Mouse (Mus musculus) midbrain, embryonic 12.5 days (tissue): Measurements from ENCODE around the gene Scaf1. TPM values are rescaled to one million over a fixed set of nuclear protein-coding genes. Genes with fewer than 3 reads are reported as not detected.

Source experiments
- ATAC-seq: fragments of 200-750 bp; cut with Nextera tagmentation; 2 replicates; pipeline ENCODE4 v1.8.0; 2017; ENCODE audit warnings: low read depth, moderate TSS enrichment, moderate library complexity; ENCODE audit not compliant: low FRiP score
- H3K27ac ChIP-seq: fragments of 300-500 bp; sonication (generic); replicated peaks from 2 replicates; pipeline ENCODE4 v1.5.1; 2016; ENCODE audit warnings: mild to moderate bottlenecking
- H3K27me3 ChIP-seq: fragments of 300-500 bp; sonication (generic); 2 replicates; pipeline ENCODE4 v1.6.1; 2016; ENCODE audit warnings: mild to moderate bottlenecking
- H3K36me3 ChIP-seq: fragments of 300-500 bp; sonication (generic); 2 replicates; pipeline ENCODE4 v1.6.1; 2016
- H3K4me1 ChIP-seq: fragments of 300-500 bp; sonication (generic); 2 replicates; pipeline ENCODE4 v1.6.1; 2016
- H3K4me2 ChIP-seq: fragments of 300-500 bp; sonication (generic); replicated peaks from 2 replicates; pipeline ENCODE4 v1.6.1; 2016; ENCODE audit warnings: mild to moderate bottlenecking, moderate library complexity
- H3K4me3 ChIP-seq: fragments of 300-500 bp; sonication (generic); 2 replicates; pipeline ENCODE4 v1.5.1; 2016; ENCODE audit warnings: mild to moderate bottlenecking
- H3K9ac ChIP-seq: fragments of 300-500 bp; sonication (generic); replicated peaks from 2 replicates; pipeline ENCODE4 v1.6.1; 2016; ENCODE audit warnings: mild to moderate bottlenecking, moderate library complexity
- H3K9me3 ChIP-seq: fragments of 300-500 bp; sonication (generic); 2 replicates; pipeline ENCODE4 v1.6.1; 2016; ENCODE audit warnings: mild to moderate bottlenecking
- WGBS: fragments of 180-500 bp; shearing (Covaris S2); methylation state at CpG from one replicate; pipeline ENCODE4 v1.1.7; 2016; 5-methylcytosine and 5-hydroxymethylcytosine counted together
- polyA plus RNA-seq: library from polyadenylated mRNA; unstranded; fragments of >200 nt; fragmentation: Nextera tagmentation; extraction: Ambion mirVana; gene quantifications from 2 replicates; pipeline ENCODE4 v1.2.1, GENCODE M21; 2016

Gene Scaf1
- polyA plus RNA-seq, 1 experiment from 2014 or later, result 48.1 TPM

GRCm38 (mm10) chr7:44973415-44974130, 42.6 kb downstream of the Scaf1 start:
- no peak for ATAC-seq
- peak overlapping the region; percentile 95 for H3K27ac ChIP-seq
- no peaks in the 10 kb centered on the region for H3K27me3 ChIP-seq
- peaks cover 36% of the 10 kb centered on the region for H3K4me1 ChIP-seq
- 33% methylated on average over 14 of the region's 14 CpGs for WGBS
- H3K36me3 ChIP-seq, result peaks cover 35% of the 10 kb centered on the region
- H3K4me3 ChIP-seq, result peak overlapping the region; percentile 51
- no peaks in the 10 kb centered on the region for H3K9me3 ChIP-seq
- peak overlapping the region; percentile 66 for H3K9ac ChIP-seq
- H3K4me2 ChIP-seq, result peak overlapping the region; percentile 82

GRCm38 (mm10) chr7:44971142-44971541, 45.0 kb downstream of the Scaf1 start:
- ATAC-seq, result no peak
- H3K9me3 ChIP-seq, result no peaks in the 10 kb centered on the region
- peaks cover 26% of the 10 kb centered on the region for H3K36me3 ChIP-seq
- peak overlapping the region; percentile 83 for H3K27ac ChIP-seq
- H3K27me3 ChIP-seq, result no peaks in the 10 kb centered on the region
- peak overlapping the region; percentile 68 for H3K4me2 ChIP-seq
- peak overlapping the region; percentile 56 for H3K4me3 ChIP-seq
- H3K4me1 ChIP-seq, result peaks cover 36% of the 10 kb centered on the region
- H3K9ac ChIP-seq, result peak overlapping the region; percentile 48
- 71% methylated on average over 7 of the region's 7 CpGs for WGBS

GRCm38 (mm10) chr7:44970231-44970691, 45.9 kb downstream of the Scaf1 start:
- WGBS, result under 1% methylated on average over 36 of the region's 36 CpGs
- H3K27ac ChIP-seq, result peak overlapping the region; percentile 83
- peaks cover 34% of the 10 kb centered on the region for H3K4me1 ChIP-seq
- H3K36me3 ChIP-seq, result peaks cover 27% of the 10 kb centered on the region
- H3K4me3 ChIP-seq, result peak overlapping the region; percentile 56
- peak overlapping the region; percentile 68 for H3K4me2 ChIP-seq
- peak; percentile 95 for ATAC-seq
- H3K9me3 ChIP-seq, result no peaks in the 10 kb centered on the region
- H3K9ac ChIP-seq, result peak overlapping the region; percentile 48
- no peaks in the 10 kb centered on the region for H3K27me3 ChIP-seq

GRCm38 (mm10) chr7:44966638-44967037, 49.5 kb downstream of the Scaf1 start:
- WGBS, result 77% methylated on average over 15 of the region's 15 CpGs
- Histone ChIP-seq H3K4me1 (peaks cover 9% of the 10 kb centered on the region), H3K4me2 (no peak overlapping the region), H3K9ac (no peak overlapping the region), H3K27me3 (no peaks in the 10 kb centered on the region), H3K36me3 (peaks cover 56% of the 10 kb centered on the region), H3K4me3 (no peak overlapping the region), H3K27ac (no peak overlapping the region), H3K9me3 (no peaks in the 10 kb centered on the region)
- ATAC-seq, result no peak

GRCm38 (mm10) chr7:44965975-44966374, 50.2 kb downstream of the Scaf1 start:
- no peaks in the 10 kb centered on the region for H3K9me3 ChIP-seq
- H3K27ac ChIP-seq, result no peak overlapping the region
- H3K4me1 ChIP-seq, result peaks cover 2% of the 10 kb centered on the region
- ATAC-seq, result no peak
- H3K9ac ChIP-seq, result no peak overlapping the region
- H3K4me3 ChIP-seq, result no peak overlapping the region
- 84% methylated on average over 7 of the region's 7 CpGs for WGBS
- no peaks in the 10 kb centered on the region for H3K27me3 ChIP-seq
- no peak overlapping the region for H3K4me2 ChIP-seq
- peaks cover 62% of the 10 kb centered on the region for H3K36me3 ChIP-seq

- no peaks in the 10 kb centered on the region for H3K4me1 ChIP-seq
- H3K9ac ChIP-seq, result no peak overlapping the region
- H3K36me3 ChIP-seq, result peaks cover 68% of the 10 kb centered on the region
- WGBS, result 93% methylated on average over 11 of the region's 13 CpGs
- no peak overlapping the region for H3K4me3 ChIP-seq
- no peak for ATAC-seq
- no peak overlapping the region for H3K27ac ChIP-seq
- no peak overlapping the region for H3K4me2 ChIP-seq
- no peaks in the 10 kb centered on the region for H3K9me3 ChIP-seq
- no peaks in the 10 kb centered on the region for H3K27me3 ChIP-seq
These were observed 51.2 kb downstream of the Scaf1 start for GRCm38 (mm10) chr7:44964990-44965389.

- Histone ChIP-seq H3K27ac (no peak overlapping the region), H3K4me2 (no peak overlapping the region), H3K27me3 (no peaks in the 10 kb centered on the region), H3K4me1 (no peaks in the 10 kb centered on the region), H3K4me3 (no peak overlapping the region), H3K9ac (no peak overlapping the region), H3K36me3 (peaks cover 78% of the 10 kb centered on the region), H3K9me3 (no peaks in the 10 kb centered on the region)
- ATAC-seq, result no peak
- WGBS, result 90% methylated on average over 5 of the region's 5 CpGs
These were observed 53.3 kb downstream of the Scaf1 start for GRCm38 (mm10) chr7:44962831-44963230.

- Histone ChIP-seq H3K27me3 (no peaks in the 10 kb centered on the region), H3K9me3 (no peaks in the 10 kb centered on the region), H3K4me1 (no peaks in the 10 kb centered on the region), H3K4me2 (no peak overlapping the region), H3K4me3 (no peak overlapping the region), H3K36me3 (peaks cover 76% of the 10 kb centered on the region), H3K27ac (no peak overlapping the region), H3K9ac (no peak overlapping the region)
- 81% methylated on average over 8 of the region's 8 CpGs for WGBS
- no peak for ATAC-seq
These were observed 53.8 kb downstream of the Scaf1 start for GRCm38 (mm10) chr7:44962337-44962736.

- WGBS, result 91% methylated on average over 13 of the region's 13 CpGs
- Histone ChIP-seq H3K36me3 (peaks cover 62% of the 10 kb centered on the region), H3K9ac (no peak overlapping the region), H3K4me2 (no peak overlapping the region), H3K27me3 (no peaks in the 10 kb centered on the region), H3K9me3 (no peaks in the 10 kb centered on the region), H3K4me3 (no peak overlapping the region), H3K4me1 (no peaks in the 10 kb centered on the region), H3K27ac (no peak overlapping the region)
- no peak for ATAC-seq
These were observed 55.7 kb downstream of the Scaf1 start for GRCm38 (mm10) chr7:44960512-44960910.

- no peak overlapping the region for H3K9ac ChIP-seq
- 90% methylated on average over 10 of the region's 10 CpGs for WGBS
- no peaks in the 10 kb centered on the region for H3K27me3 ChIP-seq
- H3K4me1 ChIP-seq, result no peaks in the 10 kb centered on the region
- ATAC-seq, result no peak
- H3K27ac ChIP-seq, result no peak overlapping the region
- peaks cover 57% of the 10 kb centered on the region for H3K36me3 ChIP-seq
- no peak overlapping the region for H3K4me3 ChIP-seq
- no peaks in the 10 kb centered on the region for H3K9me3 ChIP-seq
- no peak overlapping the region for H3K4me2 ChIP-seq
These were observed 56.2 kb downstream of the Scaf1 start for GRCm38 (mm10) chr7:44959874-44960511.

GRCm38 (mm10) chr7:44959281-44959680, 56.9 kb downstream of the Scaf1 start:
- Histone ChIP-seq H3K9ac (no peak overlapping the region), H3K36me3 (peaks cover 50% of the 10 kb centered on the region), H3K27me3 (no peaks in the 10 kb centered on the region), H3K27ac (no peak overlapping the region), H3K9me3 (no peaks in the 10 kb centered on the region), H3K4me2 (no peak overlapping the region), H3K4me3 (no peak overlapping the region), H3K4me1 (no peaks in the 10 kb centered on the region)
- 88% methylated on average over 8 of the region's 8 CpGs for WGBS
- ATAC-seq, result no peak

GRCm38 (mm10) chr7:44958208-44958607, 58.0 kb downstream of the Scaf1 start:
- 64% methylated on average over 7 of the region's 7 CpGs for WGBS

More at GRCm38 (mm10) chr7:44958208-44958607, 58.0 kb downstream of the Scaf1 start:
- Histone ChIP-seq H3K4me3 (no peak overlapping the region), H3K36me3 (peaks cover 42% of the 10 kb centered on the region), H3K9ac (no peak overlapping the region), H3K9me3 (no peaks in the 10 kb centered on the region), H3K4me1 (no peaks in the 10 kb centered on the region), H3K4me2 (no peak overlapping the region), H3K27me3 (no peaks in the 10 kb centered on the region), H3K27ac (no peak overlapping the region)
- ATAC-seq, result no peak
